Mouse (Mus musculus) kidney, embryonic 14.5 days (tissue): ENCODE results near the gene Evpl. TPM values are rescaled to one million over a fixed set of nuclear protein-coding genes. Genes with fewer than 3 reads are reported as not detected.

Experiments used
- ATAC-seq: fragments of 200-750 bp; cut with Nextera tagmentation; 2 replicates; pipeline ENCODE4 v1.8.0; 2017; ENCODE audit warnings: moderate number of reproducible peaks, mild to moderate bottlenecking, moderate TSS enrichment, moderate library complexity; ENCODE audit not compliant: low FRiP score, low TSS enrichment
- H3K27ac ChIP-seq: fragments of 300-500 bp; sonication (generic); 2 replicates; pipeline ENCODE4 v1.5.1; 2014; ENCODE audit warnings: low read depth, mild to moderate bottlenecking, low read length, moderate library complexity, mixed read lengths
- H3K27me3 ChIP-seq: fragments of 300-500 bp; sonication (generic); 2 replicates; pipeline ENCODE4 v1.6.1; 2014; ENCODE audit warnings: mild to moderate bottlenecking, low read length; ENCODE audit not compliant: control insufficient read depth, insufficient read depth
- H3K36me3 ChIP-seq: fragments of 300-500 bp; sonication (generic); 2 replicates; pipeline ENCODE4 v1.6.1; 2014; ENCODE audit warnings: low read length, mixed read lengths; ENCODE audit not compliant: control insufficient read depth, insufficient read depth
- H3K4me1 ChIP-seq: fragments of 300-500 bp; sonication (generic); 2 replicates; pipeline ENCODE4 v1.6.1; 2014; ENCODE audit warnings: low read length, mixed read lengths; ENCODE audit not compliant: control insufficient read depth, insufficient read depth
- H3K4me2 ChIP-seq: fragments of 300-500 bp; sonication (generic); replicated peaks from 2 replicates; pipeline ENCODE4 v1.6.1; 2014; ENCODE audit warnings: low read depth, mild to moderate bottlenecking, low read length
- H3K4me3 ChIP-seq: fragments of 300-500 bp; sonication (generic); 2 replicates; pipeline ENCODE4 v1.5.1; 2014; ENCODE audit warnings: mild to moderate bottlenecking, low read length
- H3K9ac ChIP-seq: fragments of 300-500 bp; sonication (generic); 2 replicates; pipeline ENCODE4 v1.6.1; 2014; ENCODE audit warnings: low read depth, mild to moderate bottlenecking, low read length, moderate library complexity
- H3K9me3 ChIP-seq: fragments of 300-500 bp; sonication (generic); 2 replicates; pipeline ENCODE4 v1.6.1; 2016; ENCODE audit warnings: low read length; ENCODE audit not compliant: control insufficient read depth
- WGBS: fragments of 180-500 bp; shearing (Covaris S2); extraction: QIAGEN DNeasy Blood & Tissue Kit; methylation state at CpG from one replicate; pipeline ENCODE4 v1.1.7; 2014; 5-methylcytosine and 5-hydroxymethylcytosine counted together
- polyA plus RNA-seq: library from polyadenylated mRNA; unstranded; fragments of >200 nt; fragmentation: Nextera tagmentation; extraction: Ambion mirVana; gene quantifications from 2 replicates; pipeline ENCODE4 v1.2.1, GENCODE M21; 2014

Gene Evpl
- polyA plus RNA-seq, 1 experiment from 2014 or later: 2.6 TPM

GRCm38 (mm10) chr11:116265352-116265751 lies 27.5 kb upstream of the Evpl start:
- Histone ChIP-seq H3K9me3 (no peaks in the 10 kb centered on the region), H3K4me3 (no peak overlapping the region), H3K36me3 (peaks cover 97% of the 10 kb centered on the region), H3K4me2 (no peak overlapping the region), H3K9ac (no peak overlapping the region), H3K4me1 (0 out of 2 replicates have a peak, but pooled peaks cover 4% of the 10 kb centered on the region), H3K27me3 (no peaks in the 10 kb centered on the region), H3K27ac (no peak overlapping the region)
- ATAC-seq: no peak
- 86% methylated on average over 11 of the region's 11 CpGs for whole genome bisulfite sequencing

- 68% methylated on average over 7 of the region's 7 CpGs for whole genome bisulfite sequencing
Measured at GRCm38 (mm10) chr11:116260259-116260658, 22.4 kb upstream of the Evpl start.

GRCm38 (mm10) chr11:116259461-116259860 lies 21.6 kb upstream of the Evpl start:
- peak; percentile 33; the same call in 1 of the 2 replicates for ATAC-seq
- no peaks in the 10 kb centered on the region for H3K27me3 ChIP-seq
- no peak overlapping the region for H3K9ac ChIP-seq
- H3K36me3 ChIP-seq: peaks cover 89% of the 10 kb centered on the region
- 0 out of 2 replicates have a peak, but pooled peaks cover 7% of the 10 kb centered on the region for H3K4me1 ChIP-seq
- 61% methylated on average over 8 of the region's 8 CpGs for WGBS
- H3K9me3 ChIP-seq: no peaks in the 10 kb centered on the region
- no peak overlapping the region for H3K4me2 ChIP-seq
- H3K27ac ChIP-seq: no peak overlapping the region
- H3K4me3 ChIP-seq: no peak overlapping the region

More at GRCm38 (mm10) chr11:116260259-116260658, 22.4 kb upstream of the Evpl start:
- Histone ChIP-seq H3K27ac (peak overlapping the region; percentile 53; the same call in 1 of the 2 replicates), H3K9me3 (no peaks in the 10 kb centered on the region), H3K9ac (no peak overlapping the region), H3K4me3 (no peak overlapping the region), H3K4me1 (0 out of 2 replicates have a peak, but pooled peaks cover 7% of the 10 kb centered on the region), H3K27me3 (no peaks in the 10 kb centered on the region), H3K4me2 (no peak overlapping the region), H3K36me3 (peaks cover 87% of the 10 kb centered on the region)
- ATAC-seq: no peak

- Histone ChIP-seq H3K4me1 (0 out of 2 replicates have a peak, but pooled peaks cover 7% of the 10 kb centered on the region), H3K9me3 (no peaks in the 10 kb centered on the region), H3K9ac (no peak overlapping the region), H3K4me2 (no peak overlapping the region), H3K36me3 (peaks cover 89% of the 10 kb centered on the region), H3K27me3 (no peaks in the 10 kb centered on the region), H3K27ac (no peak overlapping the region), H3K4me3 (no peak overlapping the region)
- WGBS: 63% methylated on average over 9 of the region's 9 CpGs
- no peak for ATAC-seq
Measured at GRCm38 (mm10) chr11:116255982-116256675, 18.3 kb upstream of the Evpl start.

GRCm38 (mm10) chr11:116255090-116255981 lies 17.5 kb upstream of the Evpl start:
- H3K27ac ChIP-seq: no peak overlapping the region
- H3K9ac ChIP-seq: no peak overlapping the region
- WGBS: 72% methylated on average over 22 of the region's 22 CpGs
- H3K4me2 ChIP-seq: no peak overlapping the region
- H3K4me1 ChIP-seq: 0 out of 2 replicates have a peak, but pooled peaks cover 3% of the 10 kb centered on the region
- no peaks in the 10 kb centered on the region for H3K27me3 ChIP-seq
- no peaks in the 10 kb centered on the region for H3K9me3 ChIP-seq
- H3K36me3 ChIP-seq: peaks cover 89% of the 10 kb centered on the region
- H3K4me3 ChIP-seq: no peak overlapping the region
- ATAC-seq: no peak

- Histone ChIP-seq H3K36me3 (peaks cover 89% of the 10 kb centered on the region), H3K9me3 (no peaks in the 10 kb centered on the region), H3K27me3 (no peaks in the 10 kb centered on the region), H3K27ac (no peak overlapping the region), H3K4me2 (no peak overlapping the region), H3K9ac (no peak overlapping the region), H3K4me3 (no peak overlapping the region), H3K4me1 (no peaks in the 10 kb centered on the region)
- WGBS: 85% methylated on average over 9 of the region's 9 CpGs
- ATAC-seq: no peak
Measured at GRCm38 (mm10) chr11:116254627-116255026, 16.8 kb upstream of the Evpl start.

GRCm38 (mm10) chr11:116253076-116253600 lies 15.3 kb upstream of the Evpl start:
- Histone ChIP-seq H3K4me1 (no peaks in the 10 kb centered on the region), H3K4me2 (no peak overlapping the region), H3K27ac (no peak overlapping the region), H3K27me3 (no peaks in the 10 kb centered on the region), H3K36me3 (peaks cover 89% of the 10 kb centered on the region), H3K4me3 (no peak overlapping the region), H3K9me3 (no peaks in the 10 kb centered on the region), H3K9ac (no peak overlapping the region)
- ATAC-seq: no peak
- 69% methylated on average over 3 of the region's 3 CpGs for WGBS

- no peak overlapping the region for H3K9ac ChIP-seq
- H3K27me3 ChIP-seq: no peaks in the 10 kb centered on the region
- H3K27ac ChIP-seq: no peak overlapping the region
- no peaks in the 10 kb centered on the region for H3K9me3 ChIP-seq
- peaks cover 98% of the 10 kb centered on the region for H3K36me3 ChIP-seq
- no peak for ATAC-seq
- 77% methylated on average over 8 of the region's 8 CpGs for WGBS
- no peak overlapping the region for H3K4me3 ChIP-seq
- no peaks in the 10 kb centered on the region for H3K4me1 ChIP-seq
- H3K4me2 ChIP-seq: no peak overlapping the region
Measured at GRCm38 (mm10) chr11:116250898-116251297, 13.0 kb upstream of the Evpl start.
